Mouse (Mus musculus) embryonic fibroblast, embryonic 13.5 days (primary cell): ENCODE measurements around the gene Ap3b1.

Experiments used
- CTCF ChIP-seq: IDR thresholded peaks from 2 replicates; pipeline ENCODE4 v1.5.1; 2011; ENCODE audit warnings: mild to moderate bottlenecking, control low read depth, low read length, moderate library complexity, borderline replicate concordance; ENCODE audit not compliant: insufficient read depth
- POLR2A ChIP-seq: IDR thresholded peaks from 2 replicates; pipeline ENCODE4 v1.6.1; 2011; ENCODE audit warnings: low read depth, mild to moderate bottlenecking, control low read depth, low read length, moderate library complexity

DNA sequence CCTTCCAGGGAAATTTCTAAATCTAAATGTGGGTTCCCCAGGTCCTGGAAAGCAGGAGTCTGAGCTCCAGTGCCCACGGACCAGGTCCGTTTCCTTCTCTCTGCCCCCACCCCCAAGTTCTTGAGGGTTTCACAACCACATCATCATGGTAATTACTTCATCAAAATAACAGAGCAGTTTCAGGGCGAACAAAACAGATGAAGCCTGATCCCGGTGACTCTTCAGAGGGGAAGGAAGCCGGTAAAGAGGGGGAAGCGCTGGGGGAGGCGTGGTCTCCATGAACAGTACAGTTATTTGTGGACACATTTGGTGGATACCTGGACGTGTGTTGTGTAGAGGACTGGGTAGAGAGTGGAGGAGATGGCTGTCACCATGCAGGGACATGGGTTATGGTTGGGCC lies 241.0 kb downstream of the Ap3b1 start:
- TF ChIP-seq CTCF: no peak
- no peak for TF ChIP-seq POLR2A
